Mouse (Mus musculus) neural tube, embryonic 15.5 days (tissue): ENCODE data around the gene Tmcc1. TPM values are rescaled to one million over a fixed set of nuclear protein-coding genes. Genes with fewer than 3 reads are reported as not detected.

Experiments
- ATAC-seq: fragments of 200-750 bp; cut with Nextera tagmentation; 2 replicates; pipeline ENCODE4 v1.8.0; 2017; ENCODE audit warnings: mild to moderate bottlenecking, moderate TSS enrichment, moderate library complexity; ENCODE audit not compliant: low FRiP score
- H3K27ac ChIP-seq: fragments of 300-500 bp; sonication (generic); replicated peaks from 2 replicates; pipeline ENCODE4 v1.5.1; 2015; ENCODE audit warnings: mild to moderate bottlenecking, inconsistent platforms
- H3K27me3 ChIP-seq: fragments of 300-500 bp; sonication (generic); replicated peaks from 2 replicates; pipeline ENCODE4 v1.6.1; 2015; ENCODE audit warnings: inconsistent platforms
- H3K36me3 ChIP-seq: fragments of 300-500 bp; sonication (generic); 2 replicates; pipeline ENCODE4 v1.6.1; 2015; ENCODE audit warnings: inconsistent platforms
- H3K4me1 ChIP-seq: fragments of 300-500 bp; sonication (generic); 2 replicates; pipeline ENCODE4 v1.6.1; 2015; ENCODE audit warnings: inconsistent platforms
- H3K4me2 ChIP-seq: fragments of 300-500 bp; sonication (generic); 2 replicates; pipeline ENCODE4 v1.6.1; 2015; ENCODE audit warnings: inconsistent platforms, mild to moderate bottlenecking, moderate library complexity
- H3K4me3 ChIP-seq: fragments of 300-500 bp; sonication (generic); replicated peaks from 2 replicates; pipeline ENCODE4 v1.5.1; 2015; ENCODE audit warnings: mild to moderate bottlenecking, inconsistent platforms
- H3K9ac ChIP-seq: fragments of 300-500 bp; sonication (generic); replicated peaks from 2 replicates; pipeline ENCODE4 v1.6.1; 2015; ENCODE audit warnings: mild to moderate bottlenecking, inconsistent platforms
- H3K9me3 ChIP-seq: fragments of 300-500 bp; sonication (generic); replicated peaks from 2 replicates; pipeline ENCODE4 v1.6.1; 2016; ENCODE audit warnings: inconsistent platforms
- WGBS: fragments of 180-500 bp; shearing (Covaris S2); methylation state at CpG from one replicate; pipeline ENCODE4 v1.1.7; 2015; ENCODE audit warnings: mixed read lengths; 5-methylcytosine and 5-hydroxymethylcytosine counted together
- polyA plus RNA-seq: library from polyadenylated mRNA; unstranded; fragments of >200 nt; fragmentation: Nextera tagmentation; extraction: Ambion mirVana; gene quantifications from 2 replicates; pipeline ENCODE4 v1.2.1, GENCODE M21; 2015

Tmcc1 gene
- polyA plus RNA-seq, 1 experiment from 2014 or later = 25.2 TPM

DNA sequence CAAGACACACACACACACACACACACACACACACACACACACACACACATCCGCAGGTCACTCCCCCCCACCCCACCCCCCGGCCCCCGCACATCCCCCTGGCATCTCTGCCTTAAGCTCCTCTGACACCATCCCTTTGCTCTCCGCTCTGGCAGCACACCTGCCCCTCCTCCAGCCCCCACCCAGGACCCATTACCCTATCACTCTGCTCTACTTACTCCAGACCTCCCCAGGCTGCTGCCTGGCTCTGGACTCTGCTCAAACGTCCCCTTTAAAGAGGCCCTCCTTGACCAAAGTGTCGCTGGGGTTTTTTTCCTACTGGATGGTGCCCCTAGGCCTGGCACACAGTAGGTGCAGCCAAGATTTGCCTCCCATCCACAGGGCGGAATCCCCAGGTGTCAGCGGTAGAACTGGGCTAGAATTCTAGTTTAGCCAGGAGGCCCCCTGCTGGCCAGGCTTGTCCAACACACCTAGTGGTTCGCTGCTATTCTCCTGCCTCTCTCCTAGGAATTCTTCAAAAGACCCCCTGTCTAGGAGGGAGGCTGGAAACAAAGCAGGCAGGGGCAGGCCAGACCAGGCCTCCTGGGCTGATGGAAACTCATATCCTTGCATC lies 185.6 kb downstream of the Tmcc1 start:
- no peak for ATAC-seq
- WGBS = 19% methylated on average over 9 of the region's 9 CpGs
- H3K4me1 ChIP-seq = peaks cover 4% of the 10 kb centered on the region; the same call in 1 of the 2 replicates
- no peak overlapping the region for H3K4me3 ChIP-seq
- H3K4me2 ChIP-seq = no peak overlapping the region
- H3K36me3 ChIP-seq = no peaks in the 10 kb centered on the region
- H3K27me3 ChIP-seq = no peaks in the 10 kb centered on the region
- no peak overlapping the region for H3K27ac ChIP-seq
- H3K9ac ChIP-seq = no peak overlapping the region
- no peaks in the 10 kb centered on the region for H3K9me3 ChIP-seq

GRCm38 (mm10) chr6:116006731-116007130 lies 186.6 kb downstream of the Tmcc1 start:
- WGBS = 48% methylated on average over 9 of the region's 9 CpGs
- H3K27ac ChIP-seq = peak overlapping the region; percentile 58; the same call in 1 of the 2 replicates
- H3K9ac ChIP-seq = no peak overlapping the region
- ATAC-seq = no peak
- H3K9me3 ChIP-seq = no peaks in the 10 kb centered on the region
- H3K36me3 ChIP-seq = no peaks in the 10 kb centered on the region
- H3K4me1 ChIP-seq = peaks cover 4% of the 10 kb centered on the region; the same call in 1 of the 2 replicates
- no peak overlapping the region for H3K4me2 ChIP-seq
- H3K4me3 ChIP-seq = no peak overlapping the region
- no peaks in the 10 kb centered on the region for H3K27me3 ChIP-seq

GRCm38 (mm10) chr6:116005959-116006288 lies 187.4 kb downstream of the Tmcc1 start:
- Histone ChIP-seq H3K4me2 (no peak overlapping the region), H3K9ac (no peak overlapping the region), H3K27me3 (no peaks in the 10 kb centered on the region), H3K36me3 (no peaks in the 10 kb centered on the region), H3K4me1 (peaks cover 4% of the 10 kb centered on the region; the same call in 1 of the 2 replicates), H3K9me3 (no peaks in the 10 kb centered on the region), H3K4me3 (no peak overlapping the region), H3K27ac (peak overlapping the region; percentile 58; the same call in 1 of the 2 replicates)
- no peak for ATAC-seq
- 86% methylated on average over 4 of the region's 4 CpGs for WGBS

GRCm38 (mm10) chr6:116005275-116005958 lies 187.9 kb downstream of the Tmcc1 start:
- no peak overlapping the region for H3K9ac ChIP-seq
- WGBS = 80% methylated on average over 17 of the region's 17 CpGs
- peaks cover 4% of the 10 kb centered on the region; the same call in 1 of the 2 replicates for H3K4me1 ChIP-seq
- no peaks in the 10 kb centered on the region for H3K27me3 ChIP-seq
- H3K4me3 ChIP-seq = no peak overlapping the region
- no peaks in the 10 kb centered on the region for H3K9me3 ChIP-seq
- no peaks in the 10 kb centered on the region for H3K36me3 ChIP-seq
- H3K4me2 ChIP-seq = no peak overlapping the region
- ATAC-seq = no peak
- peak overlapping the region; percentile 58; the same call in 1 of the 2 replicates for H3K27ac ChIP-seq

- peaks cover 4% of the 10 kb centered on the region; the same call in 1 of the 2 replicates for H3K4me1 ChIP-seq
- H3K4me2 ChIP-seq = no peak overlapping the region
- no peak for ATAC-seq
- no peaks in the 10 kb centered on the region for H3K9me3 ChIP-seq
- H3K27me3 ChIP-seq = no peaks in the 10 kb centered on the region
- 84% methylated on average over 6 of the region's 6 CpGs for WGBS
- no peak overlapping the region for H3K9ac ChIP-seq
- H3K4me3 ChIP-seq = no peak overlapping the region
- no peaks in the 10 kb centered on the region for H3K36me3 ChIP-seq
- H3K27ac ChIP-seq = no peak overlapping the region
Observed at GRCm38 (mm10) chr6:116004716-116005115, 188.6 kb downstream of the Tmcc1 start.

DNA sequence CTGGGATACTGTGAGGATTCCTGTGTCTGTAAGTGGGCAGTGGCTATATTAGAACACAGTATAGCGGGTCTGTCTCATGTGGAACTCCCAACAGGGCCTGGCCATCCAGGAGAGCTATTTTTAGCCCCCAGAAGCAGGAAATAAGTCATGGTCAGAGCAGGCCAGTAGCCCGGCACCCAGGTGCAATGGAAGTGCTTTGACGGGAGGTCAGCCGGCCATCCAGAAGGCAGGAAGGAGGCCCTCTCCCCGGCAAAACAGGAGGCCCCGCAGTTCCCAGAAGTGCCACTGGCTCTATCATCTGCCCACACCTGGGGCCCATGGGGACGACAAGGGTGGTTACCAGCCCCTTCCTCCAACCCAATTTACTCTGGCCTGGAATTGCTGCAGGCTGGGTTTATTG lies 189.2 kb downstream of the Tmcc1 start:
- Histone ChIP-seq H3K9me3 (no peaks in the 10 kb centered on the region), H3K36me3 (no peaks in the 10 kb centered on the region), H3K9ac (no peak overlapping the region), H3K4me2 (no peak overlapping the region), H3K4me3 (no peak overlapping the region), H3K4me1 (peaks cover 4% of the 10 kb centered on the region; the same call in 1 of the 2 replicates), H3K27me3 (no peaks in the 10 kb centered on the region), H3K27ac (no peak overlapping the region)
- no peak for ATAC-seq
- WGBS = 39% methylated on average over 7 of the region's 7 CpGs

GRCm38 (mm10) chr6:116003516-116003915 lies 189.8 kb downstream of the Tmcc1 start:
- 73% methylated on average over 5 of the region's 5 CpGs for WGBS
- Histone ChIP-seq H3K36me3 (no peaks in the 10 kb centered on the region), H3K4me3 (no peak overlapping the region), H3K9ac (no peak overlapping the region), H3K4me2 (no peak overlapping the region), H3K27ac (no peak overlapping the region), H3K9me3 (no peaks in the 10 kb centered on the region), H3K4me1 (peaks cover 4% of the 10 kb centered on the region; the same call in 1 of the 2 replicates), H3K27me3 (no peaks in the 10 kb centered on the region)
- ATAC-seq = no peak

GRCm38 (mm10) chr6:116002311-116003104 lies 190.8 kb downstream of the Tmcc1 start:
- H3K4me1 ChIP-seq = peaks cover 5% of the 10 kb centered on the region; the same call in 1 of the 2 replicates
- H3K36me3 ChIP-seq = no peaks in the 10 kb centered on the region
- no peaks in the 10 kb centered on the region for H3K27me3 ChIP-seq
- no peak overlapping the region for H3K9ac ChIP-seq
- ATAC-seq = no peak
- no peaks in the 10 kb centered on the region for H3K9me3 ChIP-seq
- no peak overlapping the region for H3K4me2 ChIP-seq
- no peak overlapping the region for H3K27ac ChIP-seq
- 73% methylated on average over 12 of the region's 12 CpGs for whole genome bisulfite sequencing
- H3K4me3 ChIP-seq = no peak overlapping the region

DNA sequence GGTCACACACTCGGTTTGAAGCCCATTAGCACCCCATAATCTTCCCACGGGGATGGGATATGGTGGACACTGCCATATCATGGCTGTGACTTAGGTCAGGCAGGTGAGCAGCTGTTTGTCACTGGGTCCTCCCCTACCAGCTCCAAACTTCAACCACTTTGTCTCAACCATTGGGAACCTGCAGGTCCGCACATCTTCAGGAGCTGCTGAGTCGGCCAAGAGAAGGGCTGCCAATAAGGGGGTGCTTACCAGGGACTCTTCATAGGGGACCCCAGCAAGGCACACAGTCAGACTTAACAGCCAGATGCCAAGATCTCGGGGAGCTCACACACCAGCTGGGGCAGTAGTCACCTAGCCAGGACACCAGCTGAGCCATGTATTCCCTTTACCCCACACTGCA lies 192.4 kb downstream of the Tmcc1 start:
- Histone ChIP-seq H3K4me2 (no peak overlapping the region), H3K4me3 (no peak overlapping the region), H3K27ac (no peak overlapping the region), H3K36me3 (no peaks in the 10 kb centered on the region), H3K4me1 (peaks cover 4% of the 10 kb centered on the region; the same call in 1 of the 2 replicates), H3K9me3 (no peaks in the 10 kb centered on the region), H3K9ac (no peak overlapping the region), H3K27me3 (peaks cover 4% of the 10 kb centered on the region; the same call in 1 of the 2 replicates)
- no peak for ATAC-seq
- WGBS = 92% methylated on average over 5 of the region's 5 CpGs

DNA sequence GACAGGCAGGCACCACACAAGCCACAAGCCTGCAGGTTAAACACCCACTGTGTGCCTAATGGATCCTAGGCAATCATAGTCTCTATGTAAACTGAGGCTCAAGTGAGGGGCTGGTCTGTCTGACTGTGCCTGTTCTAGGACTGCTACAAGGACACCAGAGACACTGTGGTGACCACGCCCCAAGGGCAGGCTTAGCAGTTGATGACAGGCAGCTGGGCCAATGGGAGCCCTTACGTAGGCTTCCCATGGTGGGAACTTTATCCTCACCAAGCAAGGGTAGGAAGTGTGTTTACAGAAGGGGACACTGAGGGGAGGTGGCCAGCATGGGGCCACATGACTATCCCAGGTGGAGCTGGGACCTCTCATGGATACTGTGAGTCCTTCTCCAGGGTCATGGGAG lies 194.1 kb downstream of the Tmcc1 start:
- WGBS = 82% methylated on average over 2 of the region's 2 CpGs
- peaks cover 9% of the 10 kb centered on the region for H3K4me1 ChIP-seq
- H3K36me3 ChIP-seq = no peaks in the 10 kb centered on the region
- H3K27ac ChIP-seq = no peak overlapping the region
- peaks cover 12% of the 10 kb centered on the region for H3K27me3 ChIP-seq
- no peak for ATAC-seq
- no peak overlapping the region for H3K4me2 ChIP-seq
- H3K9me3 ChIP-seq = no peaks in the 10 kb centered on the region
- no peak overlapping the region for H3K9ac ChIP-seq
- no peak overlapping the region for H3K4me3 ChIP-seq

GRCm38 (mm10) chr6:115998758-115999157 lies 194.5 kb downstream of the Tmcc1 start:
- WGBS = 84% methylated on average over 7 of the region's 7 CpGs
- peaks cover 16% of the 10 kb centered on the region for H3K27me3 ChIP-seq
- no peaks in the 10 kb centered on the region for H3K9me3 ChIP-seq
- no peak overlapping the region for H3K9ac ChIP-seq
- H3K4me3 ChIP-seq = no peak overlapping the region
- no peak overlapping the region for H3K27ac ChIP-seq
- ATAC-seq = no peak
- H3K4me1 ChIP-seq = peaks cover 13% of the 10 kb centered on the region
- H3K4me2 ChIP-seq = no peak overlapping the region
- H3K36me3 ChIP-seq = no peaks in the 10 kb centered on the region
